Mouse (Mus musculus) heart, postnatal 14 days (tissue): Measurements from ENCODE around the gene Nipbl. TPM values are rescaled to one million over a fixed set of nuclear protein-coding genes. Genes with fewer than 3 reads are reported as not detected.
A peak's percentile ranks its signal among the peaks of the same experiment; 100 is the strongest.

Source experiments
- DNase-seq, 2 experiments: peaks; one replicate each; pipeline ENCODE4 v3.0.0; 2021 to 2022
- intact Hi-C: fragments of 180-260 bp; cut with DNase I; formaldehyde crosslinking; loops from one replicate; pipeline ENCODE4 v1.15.1; 2025
- total RNA-seq, 2 experiments: library from RNA; stranded (reverse); gene quantifications; 2 replicates each; pipeline ENCODE4 v1.2.3; 2021

Nipbl gene
- total RNA-seq, 2 experiments from 2014 or later = 32.6 to 32.7 TPM

GRCm38 (mm10) chr15:8429502-8429901 lies 14.8 kb downstream of the Nipbl start:
- no peak for DNase-seq
- intact Hi-C loops = no loop called here

- no peak for DNase-seq
- intact Hi-C loops = no loop called here
Measured at GRCm38 (mm10) chr15:8420909-8421308, 23.4 kb downstream of the Nipbl start.

GRCm38 (mm10) chr15:8416500-8417138 lies 27.6 kb downstream of the Nipbl start:
- intact Hi-C loops = no loop called here
- no peak for DNase-seq

- no peak for DNase-seq
- intact Hi-C loops = no loop called here
Measured at GRCm38 (mm10) chr15:8413356-8413755, 30.9 kb downstream of the Nipbl start.

GRCm38 (mm10) chr15:8411873-8412272 lies 32.4 kb downstream of the Nipbl start:
- DNase-seq = no peak
- intact Hi-C loops = no loop called here

GRCm38 (mm10) chr15:8411168-8411837 lies 33.0 kb downstream of the Nipbl start:
- no peak for DNase-seq
- intact Hi-C loops = no loop called here

GRCm38 (mm10) chr15:8407082-8407481 lies 37.2 kb downstream of the Nipbl start:
- no peak for DNase-seq
- intact Hi-C loops = no loop called here

GRCm38 (mm10) chr15:8406219-8406618 lies 38.0 kb downstream of the Nipbl start:
- no peak for DNase-seq
- intact Hi-C loops = no loop called here

- no peak for DNase-seq
- intact Hi-C loops = no loop called here
Measured at GRCm38 (mm10) chr15:8402591-8402990, 41.7 kb downstream of the Nipbl start.

- DNase-seq = peak; percentile 17 to 22
- intact Hi-C loops = no loop called here
Measured at GRCm38 (mm10) chr15:8401536-8401935, 42.7 kb downstream of the Nipbl start.

GRCm38 (mm10) chr15:8391764-8392163 lies 52.5 kb downstream of the Nipbl start:
- DNase-seq = no peak
- intact Hi-C loops = no loop called here

- intact Hi-C loops = loop anchor here (5.0 kb wide), 2 partner anchors 60 to 210 kb away; partner anchors contain the start of gene Nipbl
- DNase-seq = peak; percentile 19 to 58
Measured at GRCm38 (mm10) chr15:8382213-8382612, 62.0 kb downstream of the Nipbl start.

- intact Hi-C loops = no loop called here
- DNase-seq = no peak
Measured at GRCm38 (mm10) chr15:8375657-8376056, 68.6 kb downstream of the Nipbl start.

GRCm38 (mm10) chr15:8374724-8375123 lies 69.5 kb downstream of the Nipbl start:
- intact Hi-C loops = no loop called here
- DNase-seq = no peak

GRCm38 (mm10) chr15:8347104-8347773 lies 97.0 kb downstream of the Nipbl start:
- intact Hi-C loops = no loop called here
- no peak for DNase-seq

- intact Hi-C loops = no loop called here
- DNase-seq = no peak
Measured at GRCm38 (mm10) chr15:8340596-8340995, 103.7 kb downstream of the Nipbl start.

GRCm38 (mm10) chr15:8331547-8331946 lies 112.7 kb downstream of the Nipbl start:
- intact Hi-C loops = no loop called here
- no peak for DNase-seq

- no peak for DNase-seq
- intact Hi-C loops = no loop called here
Measured at GRCm38 (mm10) chr15:8325629-8326028, 118.6 kb downstream of the Nipbl start.

GRCm38 (mm10) chr15:8324833-8325232 lies 119.4 kb downstream of the Nipbl start:
- no peak for DNase-seq
- intact Hi-C loops = no loop called here

GRCm38 (mm10) chr15:8324061-8324460 lies 120.2 kb downstream of the Nipbl start:
- no peak for DNase-seq
- intact Hi-C loops = no loop called here

- no peak for DNase-seq
- intact Hi-C loops = no loop called here
Measured at GRCm38 (mm10) chr15:8321491-8321890, 122.8 kb downstream of the Nipbl start.

GRCm38 (mm10) chr15:8319191-8319590 lies 125.1 kb downstream of the Nipbl start:
- intact Hi-C loops = no loop called here
- no peak for DNase-seq
